Mouse (Mus musculus) olfactory bulb, adult 2 months (tissue): ENCODE measurements around the gene Gm49358. TPM values are rescaled to one million over a fixed set of nuclear protein-coding genes. Genes with fewer than 3 reads are reported as not detected.

Source experiments
- H3K27ac ChIP-seq: fragments of 200-500 bp; 2 replicates; pipeline ENCODE4 v1.5.1; 2012; ENCODE audit warnings: low read depth, low read length; ENCODE audit not compliant: insufficient read depth
- H3K4me1 ChIP-seq: fragments of 200-500 bp; 2 replicates; pipeline ENCODE4 v1.6.1; 2012; ENCODE audit warnings: low read length; ENCODE audit not compliant: control insufficient read depth, insufficient read depth
- H3K4me3 ChIP-seq: fragments of 200-500 bp; 2 replicates; pipeline ENCODE4 v1.5.1; 2012; ENCODE audit warnings: mild to moderate bottlenecking, low read depth, low read length, moderate library complexity; ENCODE audit not compliant: insufficient read depth
- CTCF ChIP-seq: fragments of 200-500 bp; IDR thresholded peaks from 2 replicates; pipeline ENCODE4 v1.5.1; 2012; ENCODE audit warnings: low read depth, mild to moderate bottlenecking, low read length, moderate library complexity; ENCODE audit not compliant: insufficient read depth
- POLR2A ChIP-seq: fragments of 200-500 bp; IDR thresholded peaks from 2 replicates; pipeline ENCODE4 v1.6.1; 2012; ENCODE audit warnings: mild to moderate bottlenecking, low read depth, low read length, moderate library complexity; ENCODE audit not compliant: insufficient read depth
- WGBS: fragments of 180-500 bp; shearing (Covaris S2); methylation state at CpG from one replicate; pipeline ENCODE4 v1.1.7; 2018; 5-methylcytosine and 5-hydroxymethylcytosine counted together
- polyA plus RNA-seq: library from polyadenylated mRNA; stranded (reverse); fragments of >200 nt; gene quantifications from 2 replicates; pipeline ENCODE4 v1.2.4, GENCODE M21; 2012; ENCODE audit warnings: low replicate concordance; ENCODE audit not compliant: missing spikeins, insufficient read depth, insufficient read length

The Gm49358 gene
- not detected in 2 replicates for polyA plus RNA-seq

DNA sequence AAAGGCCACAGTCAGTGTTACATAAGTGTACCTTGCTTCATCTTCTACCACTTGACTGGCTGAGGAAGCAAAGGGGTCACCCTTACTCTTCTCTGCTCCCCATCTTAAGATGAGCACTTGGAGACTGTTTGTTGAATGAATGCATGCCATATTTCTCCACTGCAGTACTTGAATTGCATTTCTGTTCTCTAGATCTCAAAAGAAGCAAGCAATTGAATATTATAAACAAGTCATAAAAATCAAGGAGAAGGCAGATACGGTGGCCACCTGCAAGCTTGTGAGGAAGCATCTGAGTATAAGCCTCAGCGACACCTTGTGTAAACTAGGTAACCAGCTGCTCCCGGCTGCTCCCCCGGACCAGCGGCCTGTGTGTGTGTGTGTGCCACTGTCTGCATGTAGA is at the start of gene Gm49358:
Gm49358 (plus strand) TSS at position 301 of the 400 bp plus-strand sequence.
- 98% methylated on average over 5 of the region's 5 CpGs for WGBS
- TF ChIP-seq POLR2A: no peak
- TF ChIP-seq CTCF: no peak
- Histone ChIP-seq H3K27ac (no peak within 1 kb of the TSS), H3K4me1 (peaks cover 2% of the 10 kb centered on the region), H3K4me3 (no peak within 1 kb of the TSS)

DNA sequence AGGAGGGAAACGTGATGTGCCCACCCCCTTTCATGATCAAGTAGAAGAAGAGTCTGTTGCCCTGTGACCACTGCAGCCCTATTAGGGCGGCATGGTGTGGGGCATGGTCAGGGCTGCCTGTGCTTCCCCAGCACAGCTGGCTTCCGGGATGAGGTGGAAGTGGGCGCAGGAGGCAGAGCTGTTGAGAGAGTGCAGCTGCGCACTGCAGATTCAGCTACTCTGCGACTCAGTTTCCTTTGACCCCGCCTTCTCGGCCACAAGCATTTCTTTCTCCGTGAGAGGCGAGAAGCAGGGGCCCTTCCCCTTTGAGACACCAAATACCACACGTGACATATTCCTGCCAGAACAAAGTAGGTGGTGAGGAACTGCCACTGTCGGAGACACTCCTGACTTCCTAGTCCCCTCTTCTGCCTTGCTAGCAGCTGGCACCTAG is 36.2 kb upstream of the Gm49358 start:
- H3K27ac ChIP-seq: peak overlapping the region; percentile 36
- TF ChIP-seq POLR2A (peak; percentile 34; the same call in 1 of the 2 replicates), CTCF (no peak)
- peaks cover 8% of the 10 kb centered on the region for H3K4me1 ChIP-seq
- H3K4me3 ChIP-seq: peak overlapping the region; percentile 36
- 0% methylated on average over 12 of the region's 12 CpGs for WGBS

DNA sequence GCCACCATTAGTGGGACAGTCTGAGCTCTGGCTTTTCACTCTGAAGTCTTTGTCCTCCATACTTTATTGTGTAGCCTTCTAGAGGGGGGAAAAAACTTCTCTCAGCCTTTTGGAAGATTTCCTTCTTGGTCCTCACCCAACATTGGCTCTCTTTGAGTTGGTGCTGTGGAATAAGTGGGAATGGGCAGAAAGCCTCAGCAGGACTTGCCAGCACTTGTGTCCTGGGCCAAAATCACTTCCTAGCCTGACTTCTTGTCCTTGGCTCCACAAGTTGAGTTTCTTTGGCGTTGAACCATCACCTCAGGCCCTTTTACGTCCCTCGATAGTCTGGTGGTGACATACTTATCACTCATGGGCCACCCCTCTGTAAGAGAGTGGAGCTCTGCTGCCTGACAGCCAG is 35.6 kb upstream of the Gm49358 start:
- H3K27ac ChIP-seq: peak overlapping the region; percentile 36; the same call in 1 of the 2 replicates
- no peak overlapping the region for H3K4me3 ChIP-seq
- H3K4me1 ChIP-seq: peaks cover 8% of the 10 kb centered on the region
- TF ChIP-seq CTCF (no peak), POLR2A (no peak)
- 59% methylated on average over 3 of the region's 3 CpGs for WGBS

DNA sequence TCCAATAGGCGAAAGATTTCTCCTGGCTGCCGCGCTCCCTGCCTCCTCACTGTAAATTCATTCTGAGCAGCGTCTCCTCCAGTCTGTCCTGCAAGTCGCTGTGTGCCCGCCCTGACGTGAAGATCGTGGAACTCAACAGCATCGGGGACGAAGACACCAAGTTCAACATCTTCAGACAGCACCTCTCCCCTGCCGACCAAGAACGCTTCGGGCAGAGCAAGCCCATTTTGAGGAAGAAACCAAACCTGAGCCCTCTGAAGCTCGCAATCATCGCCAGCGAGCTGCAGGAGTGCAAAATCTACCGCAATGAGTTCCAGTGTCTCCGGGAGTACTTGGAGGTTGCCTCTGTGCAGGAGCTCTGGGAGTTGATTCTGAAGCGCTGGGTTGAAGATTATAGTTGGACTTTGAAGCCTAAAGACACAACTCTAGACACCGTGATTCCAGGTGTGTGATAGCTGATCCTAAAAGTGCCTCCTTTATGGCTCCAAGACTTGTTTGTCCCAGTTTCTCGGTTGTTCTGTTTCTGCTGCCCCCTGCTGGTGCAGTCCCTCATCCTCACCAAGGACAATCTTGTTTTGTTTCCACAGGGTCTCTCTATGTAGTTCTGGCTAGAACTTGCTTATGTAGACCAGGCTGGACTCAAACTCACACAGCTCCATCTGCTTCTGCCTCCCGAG is 32.8 kb upstream of the Gm49358 start:
- TF ChIP-seq CTCF (0 out of 2 replicates have a peak, but pooled peaks have one; percentile 21), POLR2A (no peak)
- 7% methylated on average over 22 of the region's 22 CpGs for WGBS
- H3K27ac ChIP-seq: no peak overlapping the region
- H3K4me1 ChIP-seq: peaks cover 8% of the 10 kb centered on the region
- H3K4me3 ChIP-seq: peak overlapping the region; percentile 60

DNA sequence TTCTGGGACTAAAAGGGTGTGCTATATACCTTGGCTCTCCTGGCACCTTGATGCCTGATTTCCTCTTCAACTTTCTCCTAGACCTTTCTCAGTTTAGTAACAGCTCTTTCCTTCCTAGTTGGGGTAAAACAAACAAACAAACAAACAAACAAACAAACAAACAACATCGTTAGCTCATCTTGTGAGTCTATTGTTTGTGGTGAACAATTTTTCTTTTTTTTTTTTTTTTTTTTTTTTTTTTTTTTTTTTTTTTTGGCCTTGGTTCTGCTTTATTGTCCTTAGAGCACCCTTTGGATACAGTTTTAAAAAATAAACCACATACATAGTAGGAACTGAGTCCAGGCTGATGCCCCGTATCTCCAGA is 32.3 kb upstream of the Gm49358 start:
- Histone ChIP-seq H3K4me3 (no peak overlapping the region), H3K4me1 (peaks cover 8% of the 10 kb centered on the region), H3K27ac (no peak overlapping the region)
- TF ChIP-seq CTCF (no peak), POLR2A (no peak)
- 60% methylated on average over 2 of the region's 2 CpGs for WGBS

DNA sequence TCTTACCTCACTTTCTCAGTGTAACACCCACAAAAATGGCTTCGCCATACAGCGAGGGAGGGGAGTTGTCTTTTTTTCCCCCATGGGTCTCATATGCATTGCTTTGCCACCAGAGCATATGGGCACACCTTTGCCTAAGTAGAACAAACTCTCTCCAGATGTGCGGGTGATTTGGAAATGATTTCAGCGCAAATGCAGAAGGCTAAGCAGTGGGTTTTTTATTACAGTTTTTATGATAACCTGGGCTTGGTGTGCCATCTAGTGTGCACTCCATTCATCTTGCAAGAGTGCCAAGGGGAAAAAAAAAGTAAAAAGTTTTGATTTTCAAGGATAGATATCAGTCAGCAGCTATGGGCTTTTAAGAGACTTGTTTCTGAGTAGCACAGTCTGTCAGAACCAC is 28.7 kb upstream of the Gm49358 start:
- 80% methylated on average over 4 of the region's 4 CpGs for WGBS
- Histone ChIP-seq H3K4me1 (0 out of 2 replicates have a peak, but pooled peaks cover 3% of the 10 kb centered on the region), H3K4me3 (no peak overlapping the region), H3K27ac (no peak overlapping the region)
- TF ChIP-seq CTCF: no peak
- no peak for TF ChIP-seq POLR2A

DNA sequence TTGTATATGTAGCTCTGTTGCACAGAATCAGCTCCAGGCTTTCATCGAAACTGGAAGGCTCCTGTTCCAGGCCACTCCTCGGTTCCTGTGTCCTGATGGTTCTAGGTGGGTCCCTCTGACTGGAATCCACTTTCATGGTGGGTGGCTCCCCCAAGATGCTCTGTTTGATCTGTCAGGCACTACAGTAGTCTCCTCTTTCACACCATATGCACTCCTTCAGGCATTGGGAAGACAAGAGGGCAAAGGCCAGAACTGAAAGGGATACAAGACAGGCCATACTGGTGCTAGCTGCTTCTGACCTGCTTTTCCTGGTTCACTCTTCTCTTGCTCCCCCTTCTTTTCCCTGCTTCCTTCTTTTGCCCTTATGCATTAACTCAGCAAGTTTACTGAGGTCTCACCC is 20.9 kb upstream of the Gm49358 start:
- no peaks in the 10 kb centered on the region for H3K4me1 ChIP-seq
- H3K4me3 ChIP-seq: no peak overlapping the region
- 94% methylated on average over 2 of the region's 2 CpGs for WGBS
- TF ChIP-seq CTCF (no peak), POLR2A (no peak)
- H3K27ac ChIP-seq: no peak overlapping the region

DNA sequence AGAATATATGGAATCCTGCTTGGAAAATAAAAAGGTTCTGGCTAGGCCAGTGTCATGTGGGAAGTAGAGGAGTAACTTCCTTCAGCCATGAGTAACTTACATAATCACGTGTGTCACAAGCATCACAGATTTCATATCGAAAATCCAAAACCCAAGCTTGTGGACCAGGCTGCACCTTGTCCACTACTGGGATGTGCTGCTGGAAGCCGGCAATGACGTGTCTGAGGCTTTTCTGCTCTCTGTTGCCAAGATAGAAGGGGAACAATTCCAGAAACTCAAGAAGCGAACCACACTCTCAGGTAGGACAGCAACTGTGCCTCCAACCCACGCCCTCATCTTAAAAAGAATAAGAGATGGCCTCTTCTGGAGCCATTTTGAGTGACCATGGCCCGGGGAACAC is 19.5 kb upstream of the Gm49358 start:
- Histone ChIP-seq H3K4me3 (no peak overlapping the region), H3K27ac (no peak overlapping the region), H3K4me1 (no peaks in the 10 kb centered on the region)
- TF ChIP-seq CTCF (no peak), POLR2A (no peak)
- 96% methylated on average over 7 of the region's 7 CpGs for WGBS

DNA sequence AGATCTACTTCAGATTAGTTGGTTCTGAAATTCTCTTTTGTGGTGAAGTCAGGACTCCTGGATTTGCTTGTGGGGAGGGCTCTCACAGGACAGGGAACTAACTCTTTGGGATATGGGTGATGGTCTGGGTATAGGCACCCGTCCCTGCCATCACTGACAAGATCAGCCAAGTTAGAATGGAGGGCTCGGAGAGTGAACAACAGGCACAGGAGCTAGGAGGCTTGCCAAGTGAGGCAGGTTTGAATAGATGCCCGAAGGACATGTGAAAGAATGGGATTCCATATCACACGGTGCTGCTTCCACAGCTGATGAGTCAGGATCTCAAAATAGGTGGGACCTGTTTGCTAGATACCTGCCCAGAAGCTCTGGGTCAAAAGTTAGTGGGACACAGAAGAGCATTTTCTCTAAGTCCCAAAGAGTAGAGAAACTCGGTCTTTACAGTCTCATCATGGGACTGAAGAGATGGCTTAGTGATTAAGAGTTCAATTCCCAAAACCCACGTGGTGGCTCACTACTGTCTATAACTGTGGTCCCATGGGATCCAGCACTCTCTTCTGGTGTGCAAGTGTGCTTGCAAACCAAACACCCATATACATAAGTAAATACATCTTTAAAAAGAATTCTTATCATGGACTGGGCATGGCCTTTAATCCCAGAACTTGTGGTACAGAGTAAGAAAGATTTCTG is 7.8 kb upstream of the Gm49358 start:
- no peak overlapping the region for H3K27ac ChIP-seq
- H3K4me1 ChIP-seq: no peaks in the 10 kb centered on the region
- H3K4me3 ChIP-seq: no peak overlapping the region
- WGBS: 78% methylated on average over 6 of the region's 6 CpGs
- TF ChIP-seq CTCF (no peak), POLR2A (no peak)
